Mouse (Mus musculus): ENCODE measurements around the gene Mrps5.
"Not testable (repeated sequence)": the region's sequence is repeated elsewhere in the genome, so short reads cannot be mapped to it uniquely, and the experiment has no call there.

Mrps5 gene

DNA sequence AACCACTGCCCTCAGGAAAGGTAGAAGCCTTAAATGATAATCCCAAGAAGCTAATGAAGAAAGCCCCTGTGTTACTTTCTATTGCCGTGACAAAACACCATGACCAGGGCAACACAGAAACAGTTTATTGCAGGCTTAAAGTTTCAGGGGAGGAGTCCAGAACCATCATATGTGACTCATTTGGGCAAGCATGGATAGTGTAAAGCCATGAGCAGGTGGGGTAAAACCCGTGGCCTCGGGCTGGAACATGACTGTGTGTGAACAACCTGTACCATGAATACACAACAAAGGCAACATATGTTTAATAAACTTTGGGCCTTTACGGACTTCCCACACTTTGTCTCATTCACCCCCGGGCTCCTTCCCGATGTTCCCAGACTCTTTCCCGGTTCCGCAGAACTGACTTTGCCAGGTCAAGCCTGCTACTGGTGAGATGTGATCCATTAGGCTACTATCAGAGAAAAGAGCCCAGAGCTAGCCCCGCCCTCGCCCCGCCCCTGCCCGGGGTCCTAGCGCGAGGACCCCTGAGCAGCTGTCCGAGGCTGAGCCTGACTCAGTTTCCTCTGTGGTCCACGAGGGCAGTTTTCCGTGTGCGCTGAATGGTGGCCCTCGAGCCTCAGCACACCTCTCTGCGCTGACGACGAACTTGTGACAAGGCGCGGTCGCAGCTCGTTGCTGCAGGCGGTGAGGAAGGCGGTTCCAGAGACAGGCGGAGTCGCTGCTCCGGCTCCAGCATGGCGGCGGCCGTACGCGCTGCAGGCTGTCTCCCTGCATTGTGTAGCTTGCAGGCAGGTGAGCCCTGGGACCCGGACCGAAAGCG lies at the start of gene Mrps5, which contains the start of gene Zfp661:
Gene Mrps5, plus strand, starts transcription at position 529 of the 820 bp plus-strand sequence.
Gene Zfp661, minus strand, starts transcription at position 401 of the 820 bp plus-strand sequence.
- DNase-seq (ENCODE audit: extremely low spot score, low spot score): peak; percentile 92

DNA sequence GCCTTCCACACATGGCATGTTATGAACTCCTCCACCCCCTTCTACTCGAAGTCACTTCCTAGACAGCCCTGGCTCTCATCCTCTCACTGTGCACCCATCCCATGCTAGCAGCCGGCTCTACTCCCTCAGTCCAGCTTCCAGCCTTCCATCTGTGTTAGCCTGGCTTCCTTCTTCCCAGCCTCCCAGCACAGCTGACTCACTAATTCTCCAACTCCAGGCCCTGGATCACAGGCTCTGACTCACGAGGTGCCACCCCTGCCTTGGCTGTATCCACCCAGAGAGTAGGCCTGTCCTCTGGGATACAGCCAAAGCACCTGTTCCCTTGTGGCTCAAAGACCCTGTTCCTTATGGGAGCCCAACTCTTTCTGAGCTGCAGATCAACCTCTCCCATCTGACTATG lies 49.5 kb upstream of the Mrps5 start:
- DNase-seq (ENCODE audit: extremely low spot score, low spot score): no peak

DNA sequence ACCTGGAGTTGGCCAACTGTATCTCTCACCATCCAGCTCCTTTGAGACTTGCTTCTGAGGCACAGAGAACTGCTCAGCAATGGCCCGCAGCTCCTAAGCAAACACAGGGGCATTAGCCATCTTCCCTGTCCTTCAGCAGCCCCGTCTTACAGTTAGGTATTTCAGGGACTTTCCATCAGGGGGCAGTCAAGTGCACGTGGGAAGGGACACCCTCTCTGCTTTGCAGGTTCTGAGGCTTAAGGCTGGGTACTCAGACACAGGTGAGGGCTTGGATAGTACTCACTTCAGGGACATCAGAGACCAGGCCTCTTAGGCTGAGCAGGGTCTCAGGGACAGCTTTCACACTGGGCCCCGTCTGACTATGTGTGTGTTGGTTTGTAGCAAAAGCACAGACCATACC lies 47.5 kb upstream of the Mrps5 start:
- no peak for DNase-seq (ENCODE audit: extremely low spot score, low spot score)

DNA sequence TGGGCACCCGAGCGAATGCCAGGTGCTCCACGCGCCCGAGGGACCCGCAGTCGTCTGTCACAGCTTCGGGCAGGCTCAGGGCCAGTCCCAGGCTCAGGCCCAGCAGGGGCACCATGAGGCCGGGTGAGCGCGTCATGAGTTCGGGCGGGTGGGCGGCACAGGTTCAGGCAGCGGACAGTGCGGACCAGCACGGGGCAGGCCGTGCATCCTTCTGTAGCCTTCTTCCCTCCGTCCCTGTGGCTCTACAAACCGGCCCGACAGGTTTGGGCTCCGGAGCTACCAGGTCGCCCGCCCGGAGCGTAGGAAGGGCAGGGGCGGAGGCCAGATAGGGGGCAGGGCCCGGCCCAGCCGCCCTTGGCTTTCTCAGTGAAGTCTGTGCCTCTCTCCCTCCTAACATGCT lies 45.8 kb upstream of the Mrps5 start, which contains the start of gene Prom2:
Gene Prom2, minus strand, starts transcription at position 283 of the 400 bp plus-strand sequence.
- no peak for DNase-seq (ENCODE audit: extremely low spot score, low spot score)

DNA sequence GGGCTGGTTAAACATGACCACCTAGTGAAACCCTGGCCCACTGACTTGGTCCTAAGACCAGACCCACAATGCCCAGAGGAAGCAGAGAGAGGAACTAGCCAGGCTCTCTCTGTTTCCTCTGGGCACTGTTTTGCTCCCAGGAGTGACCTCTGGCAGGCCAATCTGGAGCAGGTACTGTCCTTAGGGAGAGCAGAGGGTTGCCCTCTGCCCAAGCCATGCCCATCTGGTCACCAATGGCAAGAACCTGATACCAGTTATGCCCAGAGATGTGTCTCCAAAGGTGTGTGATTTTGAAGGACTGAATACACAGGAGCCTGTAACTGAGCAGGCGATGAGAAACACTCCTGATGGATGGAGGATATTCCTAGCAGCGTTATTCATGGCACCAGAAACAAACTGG lies 45.3 kb upstream of the Mrps5 start:
- no peak for DNase-seq (ENCODE audit: extremely low spot score, low spot score)

DNA sequence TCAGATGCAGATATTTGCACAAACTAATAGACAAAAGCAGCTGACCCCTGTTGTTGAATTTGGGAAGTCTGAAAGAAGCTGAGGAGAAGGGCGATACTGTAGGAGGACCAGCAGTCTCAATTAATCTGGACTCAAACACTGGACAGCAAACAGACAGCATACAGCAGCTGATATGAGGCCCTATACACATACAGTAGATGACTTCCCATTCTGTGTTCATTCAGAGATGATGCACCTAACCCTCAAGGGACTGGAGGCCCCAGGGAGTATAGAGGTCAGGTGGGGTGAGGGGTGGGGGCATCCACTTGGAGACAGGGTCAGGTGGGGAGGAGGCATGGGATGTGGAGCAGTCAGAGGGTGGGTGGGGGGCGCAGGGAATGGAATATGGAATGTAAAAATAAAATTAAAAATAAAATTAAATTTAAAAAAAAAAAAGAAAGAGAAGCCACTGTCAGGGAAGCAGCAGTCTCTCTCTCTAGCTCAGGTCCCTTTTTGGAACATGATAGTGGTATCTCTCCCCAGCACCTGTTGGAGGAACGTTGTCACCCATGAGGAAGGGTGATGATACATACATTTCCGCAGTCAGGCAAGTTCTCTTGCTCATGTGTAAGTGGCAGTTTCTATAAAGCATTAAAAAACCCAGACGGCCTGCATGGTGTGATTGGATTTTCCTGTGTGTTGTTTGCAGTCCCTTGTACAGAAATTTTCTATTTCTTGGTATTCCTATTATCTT lies 38.5 kb upstream of the Mrps5 start:
- DNase-seq (ENCODE audit: extremely low spot score, low spot score): no peak

DNA sequence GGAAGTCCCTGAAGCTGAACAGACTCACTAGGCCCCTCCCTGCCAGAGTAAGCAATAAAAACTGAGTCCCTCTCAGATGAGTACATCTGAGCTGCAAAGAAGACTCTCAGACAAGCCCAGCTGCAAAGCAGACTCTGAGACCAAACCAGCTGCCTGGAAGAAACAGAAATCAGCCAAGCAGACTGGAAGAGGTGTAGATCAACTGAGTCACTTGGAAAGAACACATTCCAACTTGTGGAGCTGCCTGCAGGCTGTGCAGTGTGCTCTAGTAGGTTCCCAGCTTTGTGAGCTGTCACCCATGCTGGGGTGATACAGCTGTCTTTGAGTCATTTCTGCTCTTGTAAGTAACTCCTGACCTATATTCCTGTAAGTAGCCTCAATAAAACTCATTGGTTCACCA lies 37.3 kb upstream of the Mrps5 start:
- no peak for DNase-seq (ENCODE audit: extremely low spot score, low spot score)

DNA sequence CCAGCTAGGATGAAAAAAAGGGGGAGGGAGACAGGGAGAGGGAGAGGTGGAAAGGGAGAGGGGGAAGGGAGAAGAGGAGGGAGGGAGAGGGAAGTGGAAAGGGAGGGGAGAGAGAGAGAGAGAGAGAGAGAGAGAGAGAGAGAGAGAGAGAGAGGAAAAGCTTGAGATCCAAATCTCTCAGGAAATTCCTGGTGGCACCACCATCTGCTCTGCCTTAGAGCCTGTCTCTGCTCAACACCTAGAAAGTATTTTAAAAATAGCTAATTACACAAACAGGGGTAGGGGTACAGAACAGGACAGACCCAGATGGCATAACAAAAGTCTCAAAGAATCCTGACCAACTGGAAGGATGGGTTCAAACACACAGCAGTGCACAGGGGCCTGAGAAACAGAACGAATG lies 36.6 kb upstream of the Mrps5 start:
- no peak for DNase-seq (ENCODE audit: extremely low spot score, low spot score)

DNA sequence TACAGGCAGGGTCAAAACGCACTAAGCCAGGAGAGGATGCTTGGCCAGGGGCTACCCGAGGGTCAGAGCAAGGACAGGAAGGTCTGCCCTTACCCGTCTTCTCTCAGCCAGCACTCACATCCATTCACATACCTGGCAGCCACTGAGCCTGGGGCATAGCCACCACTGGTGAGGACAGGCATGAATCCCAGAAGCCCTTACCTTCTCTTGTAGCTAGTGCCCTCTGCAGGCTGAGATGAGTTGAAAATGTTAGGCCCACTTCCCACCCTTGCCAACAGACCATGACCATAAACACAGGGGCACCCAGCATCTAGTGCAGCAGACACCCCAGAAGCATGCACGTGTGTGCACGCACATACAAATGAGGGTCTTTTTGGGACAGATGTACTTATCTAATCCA lies 35.9 kb upstream of the Mrps5 start:
- no peak for DNase-seq (ENCODE audit: extremely low spot score, low spot score)

DNA sequence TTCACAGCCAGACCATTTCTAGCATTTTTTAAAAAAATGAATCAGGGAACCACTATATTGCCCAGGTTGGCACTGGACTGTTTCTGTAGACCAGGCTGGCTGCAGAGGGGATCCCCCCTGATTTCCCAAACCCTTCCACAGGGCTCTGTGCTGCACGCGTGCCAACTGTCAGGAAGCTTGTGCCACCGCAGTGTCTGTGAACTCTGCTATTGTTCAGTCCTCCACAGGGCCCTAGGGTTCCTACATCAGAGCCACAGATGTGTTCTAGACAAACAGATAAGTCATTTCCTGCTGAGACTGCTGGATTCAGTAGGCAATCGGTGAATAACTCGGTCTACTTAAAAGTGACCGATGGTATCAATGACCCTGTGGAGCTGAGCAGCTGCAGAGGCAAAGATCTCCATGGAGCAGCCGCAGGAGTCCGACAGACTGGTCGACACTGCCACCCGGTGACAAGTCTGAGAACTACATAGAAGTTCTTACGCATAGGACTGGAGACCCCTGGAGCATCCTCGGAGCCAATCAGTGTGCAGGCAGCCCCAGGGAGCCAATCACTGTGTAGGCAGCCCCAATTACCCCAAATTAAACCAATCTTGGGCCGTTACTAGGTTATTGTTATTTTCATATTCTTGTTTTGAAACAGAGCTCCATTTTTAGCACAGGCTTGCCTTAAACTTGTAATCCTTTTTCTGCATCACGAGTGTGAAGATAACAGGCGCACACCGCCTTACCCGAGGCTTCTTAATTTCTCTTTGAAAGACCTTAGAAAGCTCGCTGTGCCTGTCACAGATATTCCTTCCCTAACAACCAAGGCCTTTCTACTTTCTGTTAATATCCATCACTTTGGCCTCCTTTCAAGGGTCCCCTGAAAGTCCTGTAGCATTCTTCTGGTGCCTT lies 27.7 kb upstream of the Mrps5 start:
- peak; percentile 90 for DNase-seq (ENCODE audit: extremely low spot score, low spot score)

DNA sequence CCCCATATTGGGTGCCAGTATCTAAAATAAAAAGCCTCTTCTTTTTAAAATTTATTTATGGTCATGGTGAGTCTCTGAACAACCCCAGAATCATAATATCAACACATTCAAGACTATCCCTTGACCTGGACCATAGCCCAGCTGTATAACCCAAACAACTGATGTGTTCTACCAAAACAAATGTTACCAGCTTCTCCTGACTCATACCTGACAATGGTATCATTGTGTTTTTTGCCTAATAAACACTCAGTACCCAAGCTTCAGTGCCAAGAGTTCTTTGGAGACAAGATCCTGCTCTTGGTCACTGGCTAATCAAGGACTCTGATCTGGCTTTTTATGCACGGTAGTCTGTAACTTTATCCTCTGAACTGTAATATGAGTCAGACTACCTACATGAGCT lies 13.7 kb upstream of the Mrps5 start:
- DNase-seq (ENCODE audit: extremely low spot score, low spot score): no peak

DNA sequence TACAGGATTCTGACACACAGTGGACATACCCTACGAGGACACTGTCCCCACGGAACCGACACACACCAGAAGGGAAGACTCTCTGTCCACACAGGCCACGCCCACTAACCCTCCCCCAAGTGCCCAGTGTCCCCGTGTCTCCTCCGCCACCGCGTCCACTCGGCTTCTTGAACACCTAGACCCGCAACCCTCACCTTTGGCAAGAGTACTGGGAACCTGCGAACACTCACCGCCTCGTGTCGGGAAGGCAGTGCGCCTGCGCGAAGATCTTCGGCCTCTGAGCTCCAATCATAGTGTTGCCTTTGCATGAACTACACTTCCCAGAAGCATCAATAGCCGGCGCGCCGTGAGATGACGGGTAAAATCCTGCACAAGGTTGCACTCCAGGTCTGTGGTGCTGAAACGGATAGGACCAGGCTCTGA lies 2.6 kb upstream of the Mrps5 start:
- DNase-seq (ENCODE audit: extremely low spot score, low spot score): peak; percentile 92

DNA sequence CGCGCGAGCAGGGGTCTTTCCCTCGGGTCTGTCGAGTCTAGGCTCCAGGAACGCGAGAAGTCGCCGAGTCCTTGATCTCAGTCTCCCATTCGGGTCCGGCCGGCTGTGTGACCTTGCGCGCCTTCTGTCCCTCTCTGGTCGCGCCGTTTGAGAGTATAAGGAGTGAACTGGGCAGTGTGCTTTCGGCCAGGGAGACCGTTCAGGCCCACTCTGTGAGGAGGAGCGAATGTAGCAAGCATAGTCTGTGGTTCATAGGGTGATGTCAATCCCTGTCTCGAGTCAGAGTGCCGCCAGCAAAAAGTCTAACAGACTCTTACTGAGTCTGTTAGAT lies 457 bp downstream of the Mrps5 start:
- DNase-seq (ENCODE audit: extremely low spot score, low spot score): no peak

DNA sequence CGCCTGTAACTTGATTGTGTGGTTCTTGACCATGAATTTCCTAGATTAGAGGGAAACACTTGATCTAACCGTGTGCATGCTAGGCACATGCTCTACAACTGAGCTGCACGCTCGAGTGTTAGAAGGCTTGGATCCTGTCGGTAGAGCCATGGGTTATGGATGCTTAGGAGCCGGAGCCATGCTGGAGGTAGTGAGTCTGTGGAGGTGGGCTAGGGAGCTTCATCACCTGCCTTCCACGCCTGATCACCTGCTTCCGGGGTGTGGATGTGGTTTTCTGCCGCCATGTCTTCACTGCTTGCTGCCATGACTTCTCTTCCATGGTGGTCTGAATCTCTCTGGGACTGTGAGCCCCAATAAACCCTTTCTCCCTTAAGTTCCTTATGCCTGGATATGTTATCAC lies 1.9 kb downstream of the Mrps5 start:
- DNase-seq (ENCODE audit: extremely low spot score, low spot score): no peak

DNA sequence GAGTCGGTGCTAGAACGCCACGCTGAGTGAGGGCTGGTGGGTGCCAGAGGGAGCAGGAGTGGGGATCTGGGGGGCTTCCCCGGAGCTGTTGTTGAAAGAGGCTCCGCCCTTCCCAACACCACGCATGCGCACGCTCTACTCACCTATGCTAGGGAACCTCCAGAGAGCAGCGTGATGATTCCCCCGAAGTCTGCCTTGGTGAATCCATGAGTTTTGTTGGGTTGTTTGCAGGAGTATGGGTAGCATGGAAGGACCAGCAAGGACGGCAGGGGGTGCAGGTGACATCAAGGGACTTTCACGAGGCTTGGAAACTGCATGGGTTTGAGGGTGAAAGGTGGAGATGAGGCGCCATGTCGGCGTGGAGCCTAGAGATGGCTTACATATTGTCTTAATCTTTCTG lies 3.2 kb downstream of the Mrps5 start:
- no peak for DNase-seq (ENCODE audit: extremely low spot score, low spot score)

DNA sequence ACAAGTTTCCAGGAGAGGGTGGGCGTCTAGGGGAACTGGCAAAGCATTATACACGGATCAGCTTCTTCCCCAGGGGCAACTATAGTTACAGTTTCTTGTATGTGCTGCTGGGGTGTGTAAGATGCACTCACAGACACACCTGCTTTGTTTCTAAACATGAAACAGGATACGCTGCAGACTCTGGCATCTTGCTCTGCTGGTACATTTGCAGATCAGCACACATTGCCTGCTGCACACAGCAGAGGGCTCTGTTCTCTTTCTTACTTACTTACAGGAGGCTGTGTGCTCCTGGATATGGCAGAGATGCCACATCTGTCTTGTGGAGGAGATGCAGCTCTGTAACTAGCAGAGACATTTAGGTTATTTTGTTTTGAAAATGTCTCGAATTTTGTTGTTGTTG lies 3.8 kb downstream of the Mrps5 start:
- no peak for DNase-seq (ENCODE audit: extremely low spot score, low spot score)

DNA sequence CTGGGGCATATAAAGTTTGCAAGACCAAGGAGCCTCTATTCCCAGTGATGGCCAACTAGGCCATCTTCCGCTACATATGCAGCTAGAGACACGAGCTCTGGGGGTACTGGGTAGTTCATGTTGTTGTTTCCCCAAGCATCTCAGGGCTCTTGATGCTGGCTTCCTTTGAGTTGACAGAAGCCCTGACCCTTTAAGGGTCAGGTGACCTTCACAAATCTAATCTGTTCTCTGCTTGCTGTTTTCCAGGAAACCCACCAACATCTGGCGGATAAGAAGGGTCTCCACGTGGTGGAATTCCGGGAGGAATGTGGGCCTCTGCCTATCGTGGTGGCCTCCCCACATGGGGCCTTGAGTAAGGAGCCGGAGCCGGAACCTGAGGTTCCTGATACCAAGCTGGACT lies 16.4 kb downstream of the Mrps5 start:
- not testable (repeated sequence) for DNase-seq (ENCODE audit: extremely low spot score, low spot score)

DNA sequence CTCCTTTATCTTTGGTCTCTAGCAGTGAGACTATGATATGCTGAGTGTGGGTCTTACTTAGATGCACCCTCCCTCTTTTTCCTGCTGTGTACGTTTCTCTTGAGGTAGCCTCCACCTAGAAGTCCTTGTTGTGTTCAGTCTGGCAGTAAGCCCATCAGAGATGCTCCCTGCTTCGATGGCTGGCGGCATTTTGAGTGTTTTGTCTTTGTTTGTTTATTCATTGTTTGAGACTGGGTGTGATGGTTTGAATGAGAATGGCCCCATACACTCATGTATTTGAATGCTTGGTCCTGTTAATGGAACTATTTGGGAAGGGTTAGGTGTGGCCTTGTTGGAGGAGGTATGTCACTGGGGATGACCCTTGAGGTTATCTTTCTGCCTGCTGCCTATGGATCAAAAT lies 18.2 kb downstream of the Mrps5 start:
- DNase-seq (ENCODE audit: extremely low spot score, low spot score): no peak

DNA sequence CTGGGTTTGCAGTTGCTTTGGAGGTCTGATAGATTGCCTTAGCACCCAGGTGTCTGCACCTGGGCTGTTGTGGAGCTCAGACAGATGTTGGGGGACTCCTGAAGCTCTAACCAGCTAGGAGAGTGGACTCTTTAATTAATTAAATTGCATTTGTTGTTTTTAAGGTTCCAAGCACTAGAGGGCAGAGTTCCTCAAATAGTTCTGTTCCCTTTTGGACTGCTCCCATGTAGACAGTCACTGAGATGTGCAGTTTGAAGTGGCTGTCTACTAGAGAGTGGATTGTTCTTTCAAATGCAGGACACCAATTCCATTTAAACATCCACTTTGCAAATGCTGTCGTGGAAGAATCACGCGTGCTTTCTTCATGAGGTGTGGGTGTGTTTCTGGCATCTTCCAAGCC lies 21.2 kb downstream of the Mrps5 start:
- no peak for DNase-seq (ENCODE audit: extremely low spot score, low spot score)

DNA sequence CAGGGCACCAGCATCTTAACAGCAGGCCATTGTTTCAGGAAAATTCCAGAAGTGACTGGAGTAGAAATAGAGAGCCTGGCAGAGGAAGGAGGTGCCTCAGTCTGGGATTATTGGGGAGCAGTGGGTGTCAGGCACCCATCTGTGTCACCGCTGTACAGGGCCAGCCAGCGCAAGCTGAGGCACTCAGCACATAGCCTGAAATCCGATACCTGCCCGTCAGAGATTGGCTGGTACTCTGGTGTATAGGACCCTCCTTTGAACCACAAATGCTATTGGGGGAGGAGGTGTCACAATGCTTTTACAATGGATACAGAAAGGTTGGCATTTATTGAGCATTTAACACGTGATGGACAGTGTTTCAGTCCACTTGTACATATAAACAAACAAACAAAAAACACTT lies 22.0 kb downstream of the Mrps5 start:
- DNase-seq (ENCODE audit: extremely low spot score, low spot score): no peak

DNA sequence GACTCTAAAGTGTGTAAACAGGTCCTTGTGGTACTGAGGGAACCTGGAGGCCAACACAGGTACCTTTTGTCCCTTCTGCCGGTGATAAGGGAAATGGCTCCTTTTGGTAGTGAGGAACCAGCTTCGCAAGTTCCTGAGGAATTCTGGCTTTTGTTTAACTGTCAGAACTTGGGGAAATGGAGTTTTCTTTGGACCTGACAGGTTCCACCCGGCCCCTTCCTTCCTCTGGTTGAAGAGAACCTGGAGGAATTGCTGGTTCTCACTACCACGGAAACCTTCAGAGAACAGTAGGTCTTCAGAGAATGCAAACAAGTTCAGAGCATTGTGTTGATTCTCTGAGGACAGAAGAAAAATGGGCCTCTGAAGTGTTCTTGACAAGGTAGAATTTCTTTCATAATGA lies 24.4 kb downstream of the Mrps5 start:
- no peak for DNase-seq (ENCODE audit: extremely low spot score, low spot score)

DNA sequence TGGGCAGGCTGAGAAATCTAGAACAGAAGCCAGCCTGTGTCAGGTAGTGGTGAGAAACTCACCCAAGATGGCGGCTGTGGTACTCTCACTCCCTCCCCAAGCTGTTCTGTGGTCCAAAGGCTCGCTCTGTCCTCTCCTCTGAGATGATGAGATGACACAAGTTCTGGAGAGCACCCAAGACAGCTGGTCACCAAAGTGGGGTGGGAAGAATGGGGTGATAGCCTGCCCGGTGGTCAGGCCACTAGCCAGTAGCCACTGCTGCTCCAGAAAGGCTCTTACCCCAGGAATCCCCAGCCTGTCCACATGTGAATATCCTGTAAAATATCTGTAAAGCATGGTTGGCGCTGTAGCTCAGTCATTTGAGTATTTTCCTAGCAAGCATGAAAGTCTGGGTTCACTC lies 25.3 kb downstream of the Mrps5 start:
- no peak for DNase-seq (ENCODE audit: extremely low spot score, low spot score)
